Mouse (Mus musculus) layer of hippocampus, adult 6 months (tissue): ENCODE data around the gene P2ry1. TPM values are rescaled to one million over a fixed set of nuclear protein-coding genes. Genes with fewer than 3 reads are reported as not detected.

Source experiments
- long read RNA-seq, 2 experiments: library from polyadenylated mRNA; unstranded; transcript quantifications; one replicate each; pipeline ENCODE4 v2.0.0; 2019 to 2020
- polyA plus RNA-seq: library from polyadenylated mRNA; unstranded; fragments of <200 nt; fragmentation: Nextera tagmentation; gene quantifications from 2 replicates; pipeline ENCODE4 v1.2.3, GENCODE M21; 2021

The P2ry1 gene
- polyA plus RNA-seq = 1.2 and 1.5 TPM in 2 replicates
- long read RNA-seq, experiment 1, partial matches to known transcripts = 1 of 2 reads
- long read RNA-seq, experiment 1, other reads (novel, unspliced or antisense) = 0 of 2 reads
- long read RNA-seq, experiment 2, transcript P2ry1-203 (1 exons, 2,203 nt) = major isoform, 11 of 23 reads
- long read RNA-seq, experiment 2, transcript P2ry1-201 (2 exons, 3,886 nt) = minor isoform, 5 of 23 reads
- long read RNA-seq, experiment 2, partial matches to known transcripts = 0 of 23 reads
- long read RNA-seq, experiment 2, other reads (novel, unspliced or antisense) = 3 of 23 reads

GRCm38 (mm10) chr3:61002587-61003501 lies at the start of gene P2ry1:
P2ry1 (plus strand) TSS chr3:61002795.

